Mouse (Mus musculus) liver, postnatal 0 days (tissue): ENCODE measurements at regions not wholly inside any gene's neighbourhood (a gene's known extent, or its start where the extent isn't known, plus 50 kb on each side); places are given as distances from the start of the nearest gene placed in this dataset.

Experiments used
- CTCF ChIP-seq: sonication (generic); IDR thresholded peaks from 2 replicates; pipeline ENCODE4 v1.5.1; 2016; ENCODE audit warnings: antibody characterized with exemption, low read depth
- EP300 ChIP-seq: IDR thresholded peaks from 2 replicates; pipeline ENCODE4 v1.6.1; 2016; ENCODE audit warnings: antibody characterized with exemption, low read depth, mild to moderate bottlenecking

DNA sequence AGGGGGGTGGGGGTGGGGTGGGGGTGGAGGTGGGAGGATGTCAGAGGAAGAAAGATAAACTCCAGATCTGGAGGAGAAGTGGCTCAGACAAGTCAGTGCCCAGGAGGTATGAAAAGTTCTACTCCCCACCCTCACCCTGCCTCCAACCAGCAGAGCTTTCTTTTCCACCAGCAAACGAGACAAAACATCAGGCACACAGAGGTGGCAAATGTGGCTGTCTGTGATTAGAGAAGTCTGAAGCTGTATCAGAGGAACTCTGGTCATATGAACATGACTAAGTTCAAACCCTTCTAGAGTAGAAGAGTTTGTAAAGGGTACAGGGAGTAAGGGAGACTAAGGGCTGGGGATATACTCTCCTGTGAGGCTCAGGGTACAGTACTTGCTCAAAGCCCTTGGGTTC lies 85.2 kb upstream of the Cadm1 start:
- TF ChIP-seq CTCF (no peak), EP300 (no peak)
